Mouse (Mus musculus): ENCODE measurements around the gene 2010111I01Rik. TPM values are rescaled to one million over a fixed set of nuclear protein-coding genes. Genes with fewer than 3 reads are reported as not detected.

The 2010111I01Rik gene
- polyA plus RNA-seq, 1 experiment from 2014 or later: 134 TPM

DNA sequence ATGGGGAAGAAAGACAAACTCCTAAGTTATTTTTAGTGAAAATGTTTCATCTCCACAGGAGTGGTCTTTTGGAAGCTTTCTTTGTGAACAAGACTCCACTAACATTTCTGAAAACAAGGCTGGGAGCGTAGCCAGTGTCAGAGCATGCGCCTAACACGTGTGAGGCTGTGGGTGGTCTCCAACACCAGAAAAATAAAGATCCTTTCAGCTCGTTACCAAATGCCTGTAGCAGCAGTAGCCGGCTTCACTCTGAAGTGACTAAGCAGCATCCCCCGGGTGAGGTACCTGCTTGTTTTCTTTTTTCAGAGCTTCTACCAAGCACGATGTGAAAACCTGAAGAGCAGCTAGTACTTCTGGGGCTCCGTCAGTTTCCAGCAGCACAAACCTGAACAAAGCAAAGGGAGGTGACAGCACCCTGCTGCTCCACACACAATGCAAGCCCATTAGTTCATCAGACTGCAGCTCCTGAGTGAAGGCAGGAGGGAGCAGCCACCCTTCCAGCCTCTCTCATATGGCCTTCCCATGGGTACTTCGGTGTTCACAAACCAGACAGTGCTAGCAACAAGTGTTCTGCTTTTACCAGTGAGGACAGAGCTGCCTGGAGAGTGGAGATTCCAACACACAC, 365.7 kb downstream of the 2010111I01Rik start:
- ATAC-seq (ENCODE audit: insufficient number of reproducible peaks, low FRiP score, low TSS enrichment, low read depth): no peak
- WGBS: 24% methylated on average over 9 of the region's 9 CpGs
- DNase-seq (ENCODE audit: low spot score): peak; percentile 48
- no peaks in the 10 kb centered on the region; the same call in none of the 2 replicates for H3K36me3 ChIP-seq (ENCODE audit: control insufficient read depth, insufficient read depth, low read length)
- no peak overlapping the region for H3K4me2 ChIP-seq (ENCODE audit: low read depth, severe bottlenecking)
- no peak overlapping the region for H3K4me3 ChIP-seq (ENCODE audit: low read depth, low read length)
- peak overlapping the region; percentile 16 for H3K27ac ChIP-seq (replicated peaks; ENCODE audit: low read depth, low read length)
- H3K27me3 ChIP-seq (ENCODE audit: control insufficient read depth, insufficient read depth, low read length): no peaks in the 10 kb centered on the region
- no peaks in the 10 kb centered on the region for H3K9me3 ChIP-seq (ENCODE audit: control insufficient read depth, low read length)
- peaks cover 15% of the 10 kb centered on the region; the same call in 1 of the 2 replicates for H3K4me1 ChIP-seq (ENCODE audit: control insufficient read depth, insufficient read depth, low read length)
- H3K9ac ChIP-seq (ENCODE audit: low read length): no peak overlapping the region

DNA sequence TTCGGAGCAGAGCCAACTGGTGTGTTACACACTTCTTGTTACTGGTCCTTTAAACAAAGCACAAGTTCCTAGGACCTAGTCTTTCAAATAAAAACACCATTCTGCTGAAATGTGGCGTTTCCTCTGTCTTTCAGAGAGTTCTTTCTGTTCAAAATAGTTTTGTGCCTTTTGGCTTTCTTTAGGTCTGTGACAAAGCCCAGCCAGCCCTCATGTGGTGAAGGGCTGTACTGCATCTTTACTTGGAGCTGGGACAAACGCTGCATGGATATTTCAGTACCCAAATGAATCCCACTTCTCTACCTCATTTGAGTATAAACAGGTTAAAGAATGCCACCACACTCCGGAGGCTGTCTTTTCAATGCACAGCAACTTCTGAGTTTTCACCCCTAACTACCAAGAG, 366.7 kb downstream of the 2010111I01Rik start:
- 47% methylated on average over 4 of the region's 4 CpGs for WGBS
- Histone ChIP-seq H3K36me3 (ENCODE audit: control insufficient read depth, insufficient read depth, low read length) (no peaks in the 10 kb centered on the region; the same call in 1 of the 2 replicates), H3K4me3 (ENCODE audit: low read depth, low read length) (no peak overlapping the region), H3K27ac (replicated peaks; ENCODE audit: low read depth, low read length) (no peak overlapping the region), H3K9me3 (ENCODE audit: control insufficient read depth, low read length) (no peaks in the 10 kb centered on the region), H3K27me3 (ENCODE audit: control insufficient read depth, insufficient read depth, low read length) (no peaks in the 10 kb centered on the region), H3K9ac (ENCODE audit: low read length) (no peak overlapping the region), H3K4me1 (ENCODE audit: control insufficient read depth, insufficient read depth, low read length) (peaks cover 22% of the 10 kb centered on the region), H3K4me2 (ENCODE audit: low read depth, severe bottlenecking) (no peak overlapping the region)
- ATAC-seq (ENCODE audit: insufficient number of reproducible peaks, low FRiP score, low TSS enrichment, low read depth): no peak
- peak; percentile 86 for DNase-seq (ENCODE audit: low spot score)

DNA sequence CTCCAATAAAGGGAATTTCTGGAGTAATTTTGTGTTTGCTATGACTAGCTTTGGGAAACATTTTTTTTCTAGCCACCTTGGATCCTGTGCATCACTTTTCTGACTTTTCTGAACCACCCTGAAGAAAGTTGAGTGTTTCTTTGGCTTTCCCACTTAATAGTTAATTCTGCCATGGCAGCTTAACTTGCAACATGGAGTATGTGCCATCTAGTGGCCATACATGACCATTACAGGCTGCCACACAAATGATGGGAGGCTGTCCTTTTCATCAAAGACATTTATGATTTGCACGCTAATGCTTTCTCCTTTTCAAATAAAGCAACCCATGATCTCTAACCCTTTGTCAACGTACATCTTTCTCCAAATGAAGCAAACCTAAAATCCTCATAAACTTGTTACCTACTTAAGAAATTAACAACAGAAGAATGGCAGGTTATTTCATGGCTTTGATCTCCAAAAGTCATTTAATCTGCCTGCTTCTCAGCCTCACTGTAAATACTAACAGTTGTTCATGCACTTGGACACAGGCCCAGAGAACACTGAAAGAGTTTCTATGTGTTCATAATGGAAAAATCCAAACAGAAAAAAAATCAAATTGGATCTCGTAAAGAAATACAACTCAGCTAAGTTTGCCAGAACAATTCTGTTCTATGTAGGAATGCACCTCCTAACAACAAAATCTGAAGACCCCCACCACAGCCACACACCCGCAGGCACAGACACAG, 368.0 kb downstream of the 2010111I01Rik start:
- Histone ChIP-seq H3K9ac (ENCODE audit: low read length) (no peak overlapping the region), H3K36me3 (ENCODE audit: control insufficient read depth, insufficient read depth, low read length) (no peaks in the 10 kb centered on the region; the same call in 1 of the 2 replicates), H3K4me3 (ENCODE audit: low read depth, low read length) (no peak overlapping the region), H3K27ac (replicated peaks; ENCODE audit: low read depth, low read length) (no peak overlapping the region), H3K4me1 (ENCODE audit: control insufficient read depth, insufficient read depth, low read length) (peaks cover 32% of the 10 kb centered on the region), H3K9me3 (ENCODE audit: control insufficient read depth, low read length) (no peaks in the 10 kb centered on the region), H3K27me3 (ENCODE audit: control insufficient read depth, insufficient read depth, low read length) (no peaks in the 10 kb centered on the region), H3K4me2 (ENCODE audit: low read depth, severe bottlenecking) (no peak overlapping the region)
- ATAC-seq (ENCODE audit: insufficient number of reproducible peaks, low FRiP score, low TSS enrichment, low read depth) (no peak), DNase-seq (ENCODE audit: low spot score) (peak; percentile 74)
- 50% methylated on average over 4 of the region's 4 CpGs for WGBS

DNA sequence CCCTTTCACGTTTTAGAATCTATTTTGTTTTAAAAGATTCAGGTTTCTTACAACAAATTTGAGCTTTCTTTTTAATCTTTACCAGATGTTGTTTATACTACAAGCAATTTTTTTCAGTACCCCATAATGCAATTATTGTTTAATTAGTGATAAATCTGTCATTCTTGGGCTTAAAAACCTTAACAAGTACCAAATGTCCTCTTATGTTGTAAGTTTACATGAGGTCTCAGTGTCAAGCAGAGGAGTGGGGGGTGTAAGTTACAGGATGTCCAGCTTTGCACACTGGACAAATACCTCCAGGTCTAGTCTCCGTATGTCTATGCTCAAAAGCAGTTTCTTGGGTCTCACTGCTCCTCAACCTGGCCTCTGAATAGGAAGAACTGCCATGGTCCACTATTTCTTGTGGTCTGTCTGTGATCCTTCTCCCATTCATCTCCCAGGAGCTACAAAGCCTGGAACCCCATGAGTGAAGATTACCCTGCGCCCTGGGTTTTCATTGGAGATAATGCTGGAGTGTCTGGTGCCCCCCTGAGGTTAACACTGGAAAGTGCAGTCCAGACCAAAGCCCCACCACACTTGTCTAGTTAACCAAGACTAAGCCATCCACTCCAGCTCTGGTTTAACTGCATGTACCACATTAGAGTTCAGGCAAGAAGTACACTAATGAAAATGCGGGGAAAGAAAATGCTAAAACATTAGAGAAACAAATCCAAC, 370.9 kb downstream of the 2010111I01Rik start:
- H3K4me1 ChIP-seq (ENCODE audit: control insufficient read depth, insufficient read depth, low read length): peaks cover 23% of the 10 kb centered on the region
- H3K27me3 ChIP-seq (ENCODE audit: control insufficient read depth, insufficient read depth, low read length): no peaks in the 10 kb centered on the region
- H3K36me3 ChIP-seq (ENCODE audit: control insufficient read depth, insufficient read depth, low read length): no peaks in the 10 kb centered on the region; the same call in 1 of the 2 replicates
- ATAC-seq (ENCODE audit: insufficient number of reproducible peaks, low FRiP score, low TSS enrichment, low read depth): no peak; the same call in 1 of the 2 replicates
- no peaks in the 10 kb centered on the region for H3K9me3 ChIP-seq (ENCODE audit: control insufficient read depth, low read length)
- no peak overlapping the region for H3K27ac ChIP-seq (replicated peaks; ENCODE audit: low read depth, low read length)
- WGBS: 43% methylated on average over 4 of the region's 4 CpGs
- no peak overlapping the region for H3K9ac ChIP-seq (ENCODE audit: low read length)
- DNase-seq (ENCODE audit: low spot score): peak; percentile 67
- H3K4me3 ChIP-seq (ENCODE audit: low read depth, low read length): no peak overlapping the region
- no peak overlapping the region for H3K4me2 ChIP-seq (ENCODE audit: low read depth, severe bottlenecking)

DNA sequence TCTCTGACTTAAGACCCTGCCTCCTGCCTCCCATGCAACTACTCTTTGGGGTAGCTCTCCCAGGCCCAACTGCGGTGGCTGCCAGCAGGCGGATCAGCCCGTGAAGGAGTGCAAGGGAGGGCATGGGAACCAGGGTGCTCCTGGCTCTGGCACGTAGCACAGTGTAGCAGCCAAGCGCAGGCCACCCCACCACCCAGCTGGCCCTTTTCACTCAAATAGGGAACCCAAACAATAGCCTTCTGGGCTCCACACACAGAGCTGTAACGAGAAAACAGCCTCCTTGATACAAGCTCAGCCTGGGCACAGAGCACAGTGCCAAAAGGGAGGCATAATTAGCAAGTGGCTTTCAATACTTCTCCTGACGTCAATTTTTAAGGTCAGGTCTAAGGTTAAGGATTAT, 371.6 kb downstream of the 2010111I01Rik start:
- no peaks in the 10 kb centered on the region for H3K9me3 ChIP-seq (ENCODE audit: control insufficient read depth, low read length)
- H3K36me3 ChIP-seq (ENCODE audit: control insufficient read depth, insufficient read depth, low read length): no peaks in the 10 kb centered on the region
- H3K4me2 ChIP-seq (ENCODE audit: low read depth, severe bottlenecking): no peak overlapping the region
- 51% methylated on average over 7 of the region's 7 CpGs for WGBS
- no peaks in the 10 kb centered on the region for H3K27me3 ChIP-seq (ENCODE audit: control insufficient read depth, insufficient read depth, low read length)
- H3K9ac ChIP-seq (ENCODE audit: low read length): no peak overlapping the region
- ATAC-seq (ENCODE audit: insufficient number of reproducible peaks, low FRiP score, low TSS enrichment, low read depth) (no peak), DNase-seq (ENCODE audit: low spot score) (no peak)
- H3K4me1 ChIP-seq (ENCODE audit: control insufficient read depth, insufficient read depth, low read length): peaks cover 21% of the 10 kb centered on the region
- H3K27ac ChIP-seq (replicated peaks; ENCODE audit: low read depth, low read length): 0 out of 2 replicates have a peak overlapping the region, but pooled peaks have one; percentile 22
- H3K4me3 ChIP-seq (ENCODE audit: low read depth, low read length): no peak overlapping the region

DNA sequence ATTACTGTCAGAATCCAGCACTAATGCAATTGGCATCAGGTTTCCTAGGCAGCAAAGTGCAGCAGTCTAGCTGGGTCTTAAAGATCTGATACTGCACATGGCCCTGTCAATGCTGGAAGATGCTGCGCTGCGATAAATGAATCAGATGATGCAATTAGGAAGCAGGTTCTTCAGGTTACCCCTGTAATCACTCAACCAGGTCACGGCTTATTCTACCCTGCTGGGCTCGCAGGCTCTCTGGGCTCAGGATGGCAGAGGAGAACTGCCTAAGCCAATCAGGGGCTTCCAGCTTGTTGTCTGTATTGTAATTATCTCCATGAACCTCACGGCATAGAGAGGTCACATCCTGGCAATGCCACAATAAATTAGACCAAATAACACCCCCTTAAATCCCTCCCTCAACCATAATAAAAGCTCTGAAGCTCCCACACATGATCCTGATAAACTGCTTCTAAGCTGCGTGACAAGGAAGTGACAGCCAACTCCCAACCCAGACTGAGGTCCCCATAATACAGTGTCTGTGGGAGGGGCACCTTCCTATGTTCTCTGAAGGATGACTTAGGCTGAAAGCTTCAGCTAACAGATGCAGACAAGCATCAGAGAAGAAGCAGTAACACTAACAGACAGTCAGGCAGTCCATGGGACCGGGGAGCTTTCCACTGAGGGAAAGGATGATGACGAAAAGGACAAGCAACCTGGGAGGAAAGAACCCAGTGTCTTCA, 372.7 kb downstream of the 2010111I01Rik start:
- peaks cover 21% of the 10 kb centered on the region for H3K4me1 ChIP-seq (ENCODE audit: control insufficient read depth, insufficient read depth, low read length)
- H3K36me3 ChIP-seq (ENCODE audit: control insufficient read depth, insufficient read depth, low read length): no peaks in the 10 kb centered on the region
- 38% methylated on average over 8 of the region's 8 CpGs for WGBS
- H3K9me3 ChIP-seq (ENCODE audit: control insufficient read depth, low read length): no peaks in the 10 kb centered on the region
- ATAC-seq (ENCODE audit: insufficient number of reproducible peaks, low FRiP score, low TSS enrichment, low read depth) (no peak), DNase-seq (ENCODE audit: low spot score) (no peak)
- no peak overlapping the region for H3K4me3 ChIP-seq (ENCODE audit: low read depth, low read length)
- no peak overlapping the region for H3K9ac ChIP-seq (ENCODE audit: low read length)
- H3K27me3 ChIP-seq (ENCODE audit: control insufficient read depth, insufficient read depth, low read length): no peaks in the 10 kb centered on the region
- no peak overlapping the region for H3K27ac ChIP-seq (replicated peaks; ENCODE audit: low read depth, low read length)
- no peak overlapping the region for H3K4me2 ChIP-seq (ENCODE audit: low read depth, severe bottlenecking)

DNA sequence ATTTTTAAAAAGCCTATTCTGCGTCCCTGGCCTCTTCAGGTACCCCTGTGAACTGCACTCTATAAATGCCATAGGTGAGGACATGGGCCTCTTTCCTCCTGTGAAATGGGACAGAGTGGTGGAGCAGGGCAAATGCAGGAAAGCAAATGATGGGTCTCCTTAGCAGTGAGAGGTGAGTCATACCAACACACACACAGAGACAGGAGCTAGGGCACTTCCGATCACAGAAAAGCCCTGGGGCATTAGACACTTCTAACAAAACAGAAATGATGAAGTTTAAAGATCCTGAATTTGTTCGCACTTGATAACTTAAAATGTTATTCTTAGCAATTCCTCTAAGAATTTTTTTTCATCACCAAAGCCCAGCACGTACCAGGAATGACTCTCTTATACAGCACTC, 375.3 kb downstream of the 2010111I01Rik start:
- Histone ChIP-seq H3K27me3 (ENCODE audit: control insufficient read depth, insufficient read depth, low read length) (no peaks in the 10 kb centered on the region), H3K36me3 (ENCODE audit: control insufficient read depth, insufficient read depth, low read length) (no peaks in the 10 kb centered on the region), H3K4me1 (ENCODE audit: control insufficient read depth, insufficient read depth, low read length) (peaks cover 17% of the 10 kb centered on the region), H3K4me3 (ENCODE audit: low read depth, low read length) (no peak overlapping the region), H3K9me3 (ENCODE audit: control insufficient read depth, low read length) (no peaks in the 10 kb centered on the region), H3K27ac (replicated peaks; ENCODE audit: low read depth, low read length) (no peak overlapping the region), H3K4me2 (ENCODE audit: low read depth, severe bottlenecking) (no peak overlapping the region), H3K9ac (ENCODE audit: low read length) (no peak overlapping the region)
- no peak for DNase-seq (ENCODE audit: low spot score)
- no peak for ATAC-seq (ENCODE audit: insufficient number of reproducible peaks, low FRiP score, low TSS enrichment, low read depth)
- WGBS: 84% methylated on average over 4 of the region's 4 CpGs

DNA sequence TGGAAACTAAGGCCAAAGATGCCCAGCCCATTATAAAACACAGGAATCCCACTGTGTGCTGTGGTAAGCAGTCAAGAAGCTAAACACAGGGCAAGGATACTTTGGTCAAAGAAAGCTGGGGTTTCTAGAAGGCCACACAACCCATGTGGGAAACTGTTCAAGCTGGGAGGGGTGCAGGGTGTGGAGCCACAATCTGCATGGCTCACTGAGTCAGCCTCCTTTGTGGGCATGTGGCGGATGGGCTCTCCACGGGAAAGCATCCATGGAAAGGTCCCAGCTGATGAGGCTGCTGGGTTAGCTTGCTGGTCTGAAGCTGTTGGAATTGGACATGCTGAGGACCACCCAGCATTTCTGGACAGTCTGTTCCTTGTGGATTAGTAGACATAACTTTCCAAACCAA, 378.1 kb downstream of the 2010111I01Rik start:
- WGBS: 90% methylated on average over 2 of the region's 2 CpGs
- H3K4me2 ChIP-seq (ENCODE audit: low read depth, severe bottlenecking): no peak overlapping the region
- no peaks in the 10 kb centered on the region for H3K27me3 ChIP-seq (ENCODE audit: control insufficient read depth, insufficient read depth, low read length)
- no peaks in the 10 kb centered on the region for H3K4me1 ChIP-seq (ENCODE audit: control insufficient read depth, insufficient read depth, low read length)
- no peaks in the 10 kb centered on the region for H3K9me3 ChIP-seq (ENCODE audit: control insufficient read depth, low read length)
- no peak for DNase-seq (ENCODE audit: low spot score)
- ATAC-seq (ENCODE audit: insufficient number of reproducible peaks, low FRiP score, low TSS enrichment, low read depth): no peak
- H3K4me3 ChIP-seq (ENCODE audit: low read depth, low read length): no peak overlapping the region
- H3K27ac ChIP-seq (replicated peaks; ENCODE audit: low read depth, low read length): no peak overlapping the region
- no peak overlapping the region for H3K9ac ChIP-seq (ENCODE audit: low read length)
- no peaks in the 10 kb centered on the region for H3K36me3 ChIP-seq (ENCODE audit: control insufficient read depth, insufficient read depth, low read length)

All from limb, embryonic 11.5 days (tissue).